Mouse (Mus musculus): ENCODE results near the gene Grk6.

DNA sequence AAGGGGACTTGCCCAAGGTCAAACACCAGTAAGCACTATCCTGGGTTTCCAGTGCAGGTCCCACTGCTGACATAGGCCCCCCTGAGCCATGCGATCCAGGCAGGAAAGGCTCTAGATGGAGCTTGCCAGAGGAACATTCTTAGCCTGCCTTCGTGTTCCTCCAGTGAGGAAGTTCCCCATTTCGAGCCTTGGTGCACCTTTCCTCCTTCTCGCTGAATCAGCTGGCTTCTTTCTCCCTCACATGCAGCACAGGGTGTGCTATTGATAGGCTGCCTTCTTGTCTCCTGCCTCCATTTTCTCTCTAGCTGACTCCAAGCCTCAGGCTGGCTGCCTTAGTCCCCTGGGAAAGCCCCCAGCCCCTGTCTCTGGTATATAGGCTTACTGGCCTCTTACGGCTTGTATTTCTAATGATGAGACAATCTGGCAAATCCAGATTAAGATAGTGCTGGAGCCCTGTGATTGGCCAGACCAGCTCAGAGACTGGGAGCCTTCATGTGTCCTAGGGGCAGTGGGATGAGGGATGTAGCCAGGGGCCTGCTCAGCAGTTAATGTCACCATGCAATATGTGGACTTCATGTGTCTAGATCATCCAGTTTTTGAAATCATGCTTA is 21.1 kb downstream of the Grk6 start:
- TF ChIP-seq CTCF (IDR thresholded peaks at IDR 0.05; ENCODE audit: control insufficient read depth, insufficient read depth, low read length) (no peak), POLR2A (IDR thresholded peaks at IDR 0.05; ENCODE audit: borderline replicate concordance, control insufficient read depth, low read depth, low read length) (no peak)

Data from bone marrow, adult 2 months (tissue).